Mouse (Mus musculus): Measurements from ENCODE around the gene Arid1a. TPM values are rescaled to one million over a fixed set of nuclear protein-coding genes. Genes with fewer than 3 reads are reported as not detected.
"Not testable (repeated sequence)": the region's sequence is repeated elsewhere in the genome, so short reads cannot be mapped to it uniquely, and the experiment has no call there.

Arid1a gene
- polyA plus RNA-seq, 1 experiment: 2.3 TPM

- H3K9me3 ChIP-seq (ENCODE audit: control insufficient read depth, low read length): no peaks in the 10 kb centered on the region
- H3K36me3 ChIP-seq (ENCODE audit: control insufficient read depth): peaks cover 28% of the 10 kb centered on the region
- H3K4me1 ChIP-seq (ENCODE audit: control insufficient read depth): peaks cover 5% of the 10 kb centered on the region; the same call in 1 of the 2 replicates
Observed at GRCm38 (mm10) chr4:133662421-133662820, 94.1 kb downstream of the Arid1a start.

GRCm38 (mm10) chr4:133660193-133661155, 96.1 kb downstream of the Arid1a start:
- no peaks in the 10 kb centered on the region for H3K9me3 ChIP-seq (ENCODE audit: control insufficient read depth, low read length)
- H3K27me3 ChIP-seq (ENCODE audit: control insufficient read depth): no peaks in the 10 kb centered on the region
- no peak overlapping the region for H3K4me3 ChIP-seq (replicated peaks)
- peaks cover 21% of the 10 kb centered on the region for H3K36me3 ChIP-seq (ENCODE audit: control insufficient read depth)
- peaks cover 5% of the 10 kb centered on the region; the same call in 1 of the 2 replicates for H3K4me1 ChIP-seq (ENCODE audit: control insufficient read depth)
- TF ChIP-seq GATA1 (IDR thresholded peaks at IDR 0.05; ENCODE audit: low read length): no peak
- TF ChIP-seq TAL1 (IDR thresholded peaks at IDR 0.05; ENCODE audit: low read length): no peak

More at GRCm38 (mm10) chr4:133662421-133662820, 94.1 kb downstream of the Arid1a start:
- TF ChIP-seq GATA1 (IDR thresholded peaks at IDR 0.05; ENCODE audit: low read length): no peak
- Histone ChIP-seq H3K27me3 (ENCODE audit: control insufficient read depth) (no peaks in the 10 kb centered on the region), H3K4me3 (replicated peaks) (no peak overlapping the region)

DNA sequence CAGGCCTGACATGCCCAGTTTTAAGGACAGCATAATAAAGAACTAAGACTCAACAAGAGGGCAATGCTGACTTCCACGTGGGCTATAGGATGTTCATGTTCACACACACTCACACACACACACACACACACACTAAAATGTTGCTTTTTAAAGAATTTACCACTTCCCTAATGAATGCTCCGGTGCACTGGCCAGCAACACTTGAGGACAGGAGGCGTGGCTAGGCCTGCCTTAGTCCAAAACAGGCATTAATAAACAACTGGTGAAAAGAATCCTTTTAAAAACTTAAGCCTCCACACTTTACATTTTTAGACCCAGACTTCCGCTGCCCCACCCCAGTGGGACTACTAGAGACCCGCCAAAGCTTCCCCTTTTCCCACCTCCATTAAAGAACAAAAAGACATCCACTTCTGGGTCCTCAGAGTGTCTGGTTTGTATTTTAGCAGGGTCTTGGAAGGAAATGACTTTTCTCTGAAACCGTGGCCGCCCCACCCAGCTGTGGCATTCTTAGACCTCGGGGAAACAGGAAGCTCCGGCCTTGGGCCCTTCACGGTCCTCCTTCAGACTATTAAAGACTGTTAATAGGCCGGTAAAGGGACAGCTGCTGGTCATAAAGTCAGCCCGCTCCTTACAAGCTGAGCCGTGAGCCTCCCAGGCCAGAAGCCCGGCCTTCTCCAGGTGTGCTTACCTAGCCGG, 96.9 kb downstream of the Arid1a start:
- Histone ChIP-seq H3K36me3 (ENCODE audit: control insufficient read depth) (peaks cover 13% of the 10 kb centered on the region), H3K27me3 (ENCODE audit: control insufficient read depth) (no peaks in the 10 kb centered on the region), H3K9me3 (ENCODE audit: control insufficient read depth, low read length) (no peaks in the 10 kb centered on the region), H3K4me1 (ENCODE audit: control insufficient read depth) (peaks cover 5% of the 10 kb centered on the region; the same call in 1 of the 2 replicates), H3K4me3 (replicated peaks) (no peak overlapping the region)
- TF ChIP-seq GATA1 (IDR thresholded peaks at IDR 0.05; ENCODE audit: low read length): no peak
- no peak for TF ChIP-seq TAL1 (IDR thresholded peaks at IDR 0.05; ENCODE audit: low read length)

GRCm38 (mm10) chr4:133658729-133659128, 97.8 kb downstream of the Arid1a start:
- TF ChIP-seq GATA1 (IDR thresholded peaks at IDR 0.05; ENCODE audit: low read length): no peak
- TF ChIP-seq TAL1 (IDR thresholded peaks at IDR 0.05; ENCODE audit: low read length): no peak

DNA sequence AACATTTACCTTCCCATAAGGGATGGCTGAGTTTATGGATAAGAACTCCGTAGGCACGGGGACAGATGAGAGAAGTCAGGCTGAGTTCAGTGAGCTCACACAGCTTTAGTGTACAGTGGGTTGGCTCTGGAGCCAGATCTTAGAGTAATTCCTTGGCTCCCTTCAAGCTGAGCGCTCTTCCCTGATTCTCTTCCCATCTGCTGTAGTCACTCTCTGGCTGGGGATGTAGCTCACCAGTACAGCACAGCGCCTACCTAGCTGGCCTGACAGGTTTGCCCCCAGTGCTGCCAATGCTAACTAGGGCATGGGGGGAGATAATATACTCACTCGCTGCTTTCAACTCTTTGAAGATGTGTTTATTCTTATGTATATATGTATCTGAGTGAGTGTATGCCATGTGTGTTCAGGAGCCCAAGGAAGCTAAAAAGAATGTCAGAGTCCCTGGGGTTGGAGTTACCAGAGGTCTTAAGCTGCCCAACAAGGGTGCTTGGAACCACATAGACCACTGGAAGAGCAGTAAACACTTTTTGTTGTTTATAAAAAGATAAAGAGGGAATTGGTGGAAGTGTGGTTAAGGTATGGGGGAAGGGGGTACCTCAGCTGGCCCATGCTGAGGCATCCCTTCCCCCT, 98.6 kb downstream of the Arid1a start:
- Histone ChIP-seq H3K36me3 (ENCODE audit: control insufficient read depth) (peaks cover 10% of the 10 kb centered on the region), H3K4me3 (replicated peaks) (no peak overlapping the region), H3K9me3 (ENCODE audit: control insufficient read depth, low read length) (no peaks in the 10 kb centered on the region), H3K4me1 (ENCODE audit: control insufficient read depth) (peaks cover 5% of the 10 kb centered on the region; the same call in 1 of the 2 replicates), H3K27me3 (ENCODE audit: control insufficient read depth) (no peaks in the 10 kb centered on the region)
- TF ChIP-seq TAL1 (IDR thresholded peaks at IDR 0.05; ENCODE audit: low read length) (no peak), GATA1 (IDR thresholded peaks at IDR 0.05; ENCODE audit: low read length) (no peak)

More at GRCm38 (mm10) chr4:133658729-133659128, 97.8 kb downstream of the Arid1a start:
- Histone ChIP-seq H3K9me3 (ENCODE audit: control insufficient read depth, low read length) (no peaks in the 10 kb centered on the region), H3K27me3 (ENCODE audit: control insufficient read depth) (no peaks in the 10 kb centered on the region), H3K36me3 (ENCODE audit: control insufficient read depth) (peaks cover 10% of the 10 kb centered on the region), H3K4me3 (replicated peaks) (no peak overlapping the region), H3K4me1 (ENCODE audit: control insufficient read depth) (peaks cover 5% of the 10 kb centered on the region; the same call in 1 of the 2 replicates)

GRCm38 (mm10) chr4:133656997-133657396, 99.6 kb downstream of the Arid1a start:
- peaks cover 5% of the 10 kb centered on the region; the same call in 1 of the 2 replicates for H3K4me1 ChIP-seq (ENCODE audit: control insufficient read depth)

GRCm38 (mm10) chr4:133656294-133656693, 100.3 kb downstream of the Arid1a start:
- H3K4me3 ChIP-seq (replicated peaks): no peak overlapping the region
- H3K27me3 ChIP-seq (ENCODE audit: control insufficient read depth): no peaks in the 10 kb centered on the region
- H3K9me3 ChIP-seq (ENCODE audit: control insufficient read depth, low read length): no peaks in the 10 kb centered on the region
- peaks cover 5% of the 10 kb centered on the region; the same call in 1 of the 2 replicates for H3K4me1 ChIP-seq (ENCODE audit: control insufficient read depth)
- no peaks in the 10 kb centered on the region; the same call in 1 of the 2 replicates for H3K36me3 ChIP-seq (ENCODE audit: control insufficient read depth)
- no peak for TF ChIP-seq GATA1 (IDR thresholded peaks at IDR 0.05; ENCODE audit: low read length)
- no peak for TF ChIP-seq TAL1 (IDR thresholded peaks at IDR 0.05; ENCODE audit: low read length)

More at GRCm38 (mm10) chr4:133656997-133657396, 99.6 kb downstream of the Arid1a start:
- H3K36me3 ChIP-seq (ENCODE audit: control insufficient read depth): peaks cover 2% of the 10 kb centered on the region
- TF ChIP-seq GATA1 (IDR thresholded peaks at IDR 0.05; ENCODE audit: low read length) (no peak), TAL1 (IDR thresholded peaks at IDR 0.05; ENCODE audit: low read length) (no peak)
- no peak overlapping the region for H3K4me3 ChIP-seq (replicated peaks)
- H3K9me3 ChIP-seq (ENCODE audit: control insufficient read depth, low read length): no peaks in the 10 kb centered on the region
- no peaks in the 10 kb centered on the region for H3K27me3 ChIP-seq (ENCODE audit: control insufficient read depth)

DNA sequence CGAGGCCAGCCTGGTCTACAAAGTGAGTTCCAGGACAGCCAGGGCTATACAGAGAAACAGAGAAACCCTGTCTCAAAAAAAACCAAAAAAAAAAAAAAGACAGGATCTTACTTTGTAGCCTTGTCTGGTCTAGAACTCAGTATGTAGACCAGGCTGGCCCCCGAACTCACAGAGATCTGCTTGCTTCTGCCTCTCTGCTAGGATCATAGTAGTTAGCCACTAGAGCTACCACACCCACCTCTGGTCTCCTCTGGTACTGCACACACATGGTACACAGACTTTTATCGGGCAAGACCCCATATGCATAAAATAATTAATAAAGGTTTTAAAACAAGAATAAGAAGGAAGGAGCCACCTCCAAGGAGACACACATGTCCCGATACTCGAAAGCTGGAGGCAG, 102.5 kb downstream of the Arid1a start:
- not testable (repeated sequence) for H3K9me3 ChIP-seq (ENCODE audit: control insufficient read depth, low read length); H3K4me1 ChIP-seq (ENCODE audit: control insufficient read depth); H3K4me3 ChIP-seq (replicated peaks); H3K36me3 ChIP-seq (ENCODE audit: control insufficient read depth); H3K27me3 ChIP-seq (ENCODE audit: control insufficient read depth)
